Mouse (Mus musculus) mouse embryonic stem cell (cell line): ENCODE data around the gene Krt23.

ENCODE experiments used
- in situ Hi-C, 2 experiments: fragments of 300-500 bp; cut with MboI; formaldehyde crosslinking; loops; 1 replicate in 1 of 2; 3 replicates in 1 of 2; pipeline ENCODE4 v1.14.3; 2019 to 2020; ENCODE audit warnings: low sequenced_read_pairs in 2 of 2, low pct_unique_long_range_greater_than_20kb in 1 of 2, mixed read lengths in 1 of 2; ENCODE audit not compliant: unreplicated experiment in 1 of 2

Gene Krt23

DNA sequence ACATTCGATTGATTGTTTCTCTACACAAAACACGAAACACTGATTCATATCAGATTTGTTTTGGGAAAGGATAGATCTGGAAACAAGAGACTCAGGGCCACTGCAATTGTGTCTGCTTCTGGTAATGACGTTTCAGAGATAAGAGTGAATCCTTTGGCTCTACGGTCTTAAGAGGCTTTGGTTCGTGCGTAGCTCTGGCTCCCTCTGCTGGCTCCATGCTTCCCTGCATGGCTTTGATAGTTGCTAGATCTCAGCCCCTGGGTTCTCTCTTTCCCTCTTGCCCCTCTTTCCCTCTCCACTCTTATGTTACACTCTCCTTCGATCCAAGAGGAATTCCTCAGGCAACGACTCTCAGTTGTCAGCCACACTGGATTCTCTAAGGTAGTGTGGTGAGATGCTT, 29.8 kb downstream of the Krt23 start:
- in situ Hi-C loops = loop anchor here in 1 of 2 experiments (10.0 to 25.0 kb wide), 2 partner anchors 88 to 824 kb away; partner anchors contain the start of gene Krt28

DNA sequence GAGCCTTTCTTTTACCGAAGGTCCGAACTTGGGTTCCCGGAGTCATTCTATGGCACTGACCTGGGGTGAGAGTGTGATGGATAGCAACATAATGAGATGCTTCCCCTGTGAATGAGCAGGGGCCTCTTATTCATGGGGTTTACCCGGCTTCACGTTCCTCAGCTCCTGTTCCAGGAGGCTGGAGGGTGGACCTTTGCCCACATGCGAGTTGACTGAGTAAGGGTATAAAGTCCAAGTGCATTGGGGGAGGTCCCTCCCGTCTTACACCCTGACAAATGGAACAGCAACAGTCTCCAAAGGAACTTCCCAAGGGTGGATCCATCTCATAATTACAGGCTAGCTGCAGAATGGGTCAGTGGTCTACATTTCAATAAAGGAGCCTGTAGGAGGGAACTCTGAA, 31.2 kb downstream of the Krt23 start:
- in situ Hi-C loops = loop anchor here in 1 of 2 experiments (10.0 to 25.0 kb wide), 2 partner anchors 87 to 826 kb away; partner anchors contain the start of gene Krt28

DNA sequence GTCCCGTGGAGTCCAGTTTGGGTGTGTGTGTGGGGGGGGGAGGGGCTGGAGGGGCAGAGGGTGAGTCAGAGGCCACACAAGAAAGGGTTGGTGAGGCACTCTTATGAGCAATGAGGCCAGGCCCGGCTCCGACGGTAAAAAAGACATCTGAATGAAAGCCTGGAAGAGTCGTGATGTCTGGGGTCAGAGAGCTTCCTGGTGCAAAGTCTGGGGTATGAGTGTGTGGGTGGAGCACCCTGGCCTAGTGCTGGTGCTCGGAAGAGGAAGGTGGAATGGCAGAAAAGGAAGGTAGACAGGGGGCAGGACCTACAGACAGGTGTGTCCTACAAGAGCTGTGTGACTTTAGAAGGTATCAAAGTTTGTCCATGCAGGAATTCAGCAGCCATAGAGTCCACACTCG, 34.0 kb downstream of the Krt23 start:
- in situ Hi-C loops = loop anchor here in 1 of 2 experiments (25.0 kb wide), 1 partner anchor 828 kb away; no protein-coding TSS in a partner anchor

DNA sequence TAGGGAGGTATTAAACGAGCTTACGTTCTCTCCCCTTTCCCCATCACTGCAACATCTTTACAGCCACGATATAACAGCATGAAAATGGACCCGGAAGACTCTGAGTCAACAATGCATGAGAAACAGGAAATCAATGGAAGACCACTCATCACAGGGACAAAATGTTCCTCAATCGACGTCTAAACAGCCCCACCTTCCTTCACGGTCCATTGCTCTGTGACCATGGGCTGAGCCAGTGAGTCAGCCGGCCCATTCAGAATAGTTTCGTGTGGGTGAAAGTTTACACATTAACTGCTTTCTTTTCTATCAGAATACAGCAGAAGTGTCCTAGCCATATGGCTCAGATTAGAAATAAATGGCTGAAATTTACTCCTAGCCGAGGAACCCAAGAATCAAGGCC, 38.2 kb downstream of the Krt23 start:
- in situ Hi-C loops = loop anchor here in 1 of 2 experiments (25.0 kb wide), 1 partner anchor 833 kb away; no protein-coding TSS in a partner anchor

DNA sequence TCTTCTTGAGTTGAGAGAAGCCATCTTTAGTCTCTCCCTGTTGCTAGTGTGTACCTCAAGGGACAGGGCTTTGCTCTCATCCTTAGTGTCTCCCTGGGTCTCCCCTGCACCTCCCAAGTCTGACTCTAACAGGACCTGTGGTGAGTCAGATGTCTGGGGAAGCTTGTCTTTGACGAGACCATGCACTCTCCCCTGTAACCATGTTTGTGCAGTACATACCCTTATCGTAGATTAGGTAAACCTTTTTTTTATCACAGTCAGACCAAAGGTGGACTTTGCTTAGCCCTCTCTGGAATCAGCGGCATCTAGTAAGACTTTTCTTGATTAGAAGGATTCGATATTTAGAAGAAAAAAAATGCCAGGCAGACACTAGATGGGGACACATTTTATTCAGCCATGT, 38.9 kb downstream of the Krt23 start:
- in situ Hi-C loops = loop anchor here in 1 of 2 experiments (25.0 kb wide), 1 partner anchor 833 kb away; no protein-coding TSS in a partner anchor

DNA sequence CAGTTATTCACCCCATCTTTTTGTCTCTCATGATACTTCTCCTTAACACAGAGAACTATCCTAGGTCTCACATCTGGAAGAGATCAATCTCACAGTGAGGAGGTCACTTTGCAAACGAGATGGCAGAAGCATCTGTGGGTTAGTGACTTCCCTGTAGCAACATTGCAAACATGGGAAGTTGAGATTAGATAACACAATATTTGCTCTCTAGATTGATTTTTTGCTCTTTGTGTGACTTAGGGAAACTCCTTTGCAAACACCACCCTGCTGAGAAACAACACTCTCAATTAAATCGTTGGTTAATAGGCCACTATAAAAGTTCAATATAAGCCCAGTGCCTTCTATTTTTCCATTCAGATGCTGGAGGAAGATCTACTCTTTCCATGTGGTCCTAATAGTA, 44.2 kb downstream of the Krt23 start:
- in situ Hi-C loops = no loop called here

DNA sequence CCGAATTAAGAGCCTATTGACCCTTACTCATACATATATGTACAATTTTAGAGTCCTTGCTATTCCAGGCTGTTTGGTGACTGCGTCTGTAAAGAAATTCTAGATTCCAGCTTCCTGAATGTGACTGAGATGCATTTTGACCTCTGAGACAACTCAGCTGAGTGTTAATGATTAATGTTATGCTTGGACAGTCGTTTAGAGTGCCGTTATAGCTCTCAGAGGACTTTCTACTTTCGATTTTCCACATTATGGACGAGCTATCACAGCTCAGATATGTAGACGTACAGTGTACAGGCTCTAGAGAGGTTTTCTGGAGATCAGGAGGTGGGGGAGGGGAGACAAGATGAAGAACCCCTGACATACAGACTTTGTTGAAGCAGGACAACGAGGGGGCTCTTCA, 51.7 kb downstream of the Krt23 start:
- in situ Hi-C loops = no loop called here

DNA sequence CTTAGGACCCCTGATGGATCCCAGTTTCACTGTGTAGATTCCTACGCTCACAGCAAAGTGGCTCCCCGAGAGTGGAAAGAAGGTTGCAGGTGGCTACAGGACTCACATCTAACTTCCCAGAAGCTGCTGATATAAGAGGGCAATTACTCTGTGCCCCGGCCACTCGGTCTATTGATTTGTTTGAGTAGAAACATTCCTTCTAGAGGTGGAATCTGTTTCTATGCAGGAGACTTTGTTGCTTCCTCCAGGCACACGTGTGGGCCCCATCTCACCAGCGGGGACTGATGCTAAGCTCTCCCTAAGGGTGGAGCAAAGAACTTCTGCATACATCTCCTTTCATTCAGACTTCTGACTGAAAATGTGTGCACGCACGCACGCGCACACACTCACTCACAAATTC, 53.5 kb downstream of the Krt23 start:
- in situ Hi-C loops = no loop called here

DNA sequence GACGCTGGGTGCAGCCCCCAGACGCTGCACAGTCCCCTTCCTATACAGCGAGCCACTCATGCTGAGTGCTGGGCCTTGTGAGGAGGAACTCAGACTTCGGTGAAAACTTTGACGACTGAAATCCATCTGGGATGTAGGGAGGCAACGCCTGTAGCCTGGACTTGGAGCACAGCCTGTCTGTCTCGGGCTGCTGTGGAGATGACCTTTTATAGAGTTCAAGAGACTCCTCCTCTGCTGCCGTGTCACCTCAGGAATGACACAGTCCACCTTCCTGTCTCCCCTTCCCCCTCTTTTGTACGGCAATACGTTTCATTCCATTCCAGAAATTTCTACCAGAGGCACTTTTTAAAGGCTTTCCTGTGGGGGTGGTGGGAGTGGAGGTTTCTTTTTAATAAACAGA, 55.0 kb downstream of the Krt23 start, which contains the start of gene Krt20:
TSS of gene Krt20 (minus strand) at position 179 of the 400 bp plus-strand sequence.
- in situ Hi-C loops = no loop called here

DNA sequence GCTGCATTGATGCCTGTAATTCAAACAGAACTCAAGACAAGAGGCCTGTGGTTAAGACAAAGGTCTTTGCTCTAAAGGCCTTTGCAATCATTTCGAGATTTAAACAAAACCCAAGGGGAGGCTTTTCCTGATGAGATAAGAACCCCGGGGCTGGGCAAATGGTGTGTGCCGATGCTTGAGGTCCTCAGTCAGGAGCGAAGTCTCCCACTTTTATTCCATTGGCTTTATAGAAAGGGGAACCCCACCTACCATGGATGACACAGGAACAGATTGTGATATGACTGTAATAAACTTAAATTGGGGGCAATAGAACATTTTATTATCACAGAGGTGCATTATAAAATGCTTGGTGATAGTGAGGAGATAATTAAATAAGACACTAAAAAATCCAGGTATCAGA, 56.3 kb downstream of the Krt23 start:
- in situ Hi-C loops = no loop called here

DNA sequence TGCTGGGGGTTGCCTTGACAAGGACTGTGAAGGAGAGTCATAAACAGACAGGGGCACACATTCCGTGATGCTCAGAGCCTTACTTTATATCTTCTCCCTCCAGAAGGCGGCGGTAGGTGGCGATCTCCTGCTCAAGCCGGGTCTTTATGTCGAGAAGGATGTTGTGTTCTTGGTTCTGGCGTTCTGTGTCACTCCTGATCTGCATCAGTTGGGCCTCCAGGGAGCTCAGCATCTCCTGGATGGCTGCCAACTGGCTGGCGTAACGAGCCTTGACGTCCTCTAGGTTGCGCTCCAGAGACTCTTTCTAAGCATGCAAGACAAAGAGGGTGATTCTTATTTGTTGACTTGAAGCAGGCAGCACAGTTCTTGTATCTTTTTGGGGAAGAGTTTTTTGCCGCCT, 62.3 kb downstream of the Krt23 start:
- in situ Hi-C loops = no loop called here
